Mouse (Mus musculus): ENCODE results near the gene Gm49337. TPM values are rescaled to one million over a fixed set of nuclear protein-coding genes. Genes with fewer than 3 reads are reported as not detected.

Gm49337 gene
- not detected in 2 replicates for polyA plus RNA-seq (2012; ENCODE audit: low replicate concordance)

DNA sequence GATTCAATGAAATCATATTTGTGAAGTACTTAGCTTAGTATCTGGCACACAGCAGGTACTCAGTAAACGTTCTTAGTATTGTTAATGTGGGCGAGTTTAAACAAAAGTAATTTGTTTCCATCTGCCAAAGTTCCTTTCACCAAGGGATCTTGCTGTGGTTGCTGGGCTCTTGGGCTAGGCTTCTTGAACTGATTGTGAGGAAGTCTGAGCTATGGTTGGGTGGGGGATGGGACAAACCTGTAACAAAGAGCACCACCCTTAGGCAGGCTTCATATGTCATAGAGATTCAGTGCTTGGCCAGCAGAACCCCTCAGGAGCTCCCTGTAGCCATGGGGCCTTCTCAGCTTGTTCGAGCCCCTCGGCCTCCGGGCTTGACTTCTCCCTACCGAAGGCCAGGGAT, at the start of gene Gm49337, which contains the start of gene 1700042G07Rik:
Gene Gm49337 (plus strand): TSS at position 313 of the 400 bp plus-strand sequence.
Gene 1700042G07Rik (plus strand): TSS at position 301 of the 400 bp plus-strand sequence.

DNA sequence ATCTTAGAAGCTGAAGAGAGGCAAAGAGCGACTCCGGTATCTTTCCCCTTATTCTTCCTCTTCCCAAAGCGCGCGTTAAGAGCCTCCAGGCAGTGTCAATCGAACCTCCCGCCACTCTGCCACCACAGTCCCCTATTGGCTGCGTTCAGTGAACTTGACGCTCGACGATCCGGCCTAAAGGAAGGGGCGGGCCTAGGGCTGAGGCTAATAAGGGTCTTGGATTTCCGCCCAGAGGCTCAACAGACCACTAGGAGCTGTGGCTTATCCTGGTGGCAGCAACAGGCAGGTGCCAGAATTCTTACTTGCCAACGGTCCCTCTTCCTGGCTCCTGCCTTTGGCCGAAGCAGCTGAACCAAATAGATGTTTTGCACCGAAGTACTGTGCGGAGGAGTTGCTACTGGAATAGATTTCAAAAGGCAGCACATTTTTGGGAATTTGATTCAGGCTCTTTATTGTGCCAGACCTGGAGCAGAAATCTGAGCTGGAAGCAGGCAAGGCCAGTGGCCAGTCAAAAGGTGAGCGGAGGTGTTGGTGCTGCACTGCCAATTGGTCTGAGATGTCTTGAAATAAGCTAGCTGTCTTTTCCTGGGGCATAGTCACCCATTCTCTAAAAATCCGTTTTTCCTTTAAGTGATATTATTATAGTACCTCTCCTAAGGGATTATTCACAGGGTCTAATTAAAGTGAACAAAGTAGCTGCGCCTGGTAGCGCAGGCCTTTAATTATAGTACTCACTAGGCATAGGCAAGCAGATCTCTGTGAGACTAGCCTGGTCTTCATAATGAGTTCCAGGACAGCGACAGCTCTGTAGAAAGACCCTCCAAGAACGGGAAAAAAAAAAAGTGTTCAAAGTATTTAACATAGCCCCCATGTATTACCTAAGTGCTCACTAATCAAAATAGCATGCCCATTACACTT, 49.3 kb upstream of the Gm49337 start, which contains the start of the genes Rad54l and Pomgnt1:
Gene Rad54l (minus strand): TSS at position 89 of the 918 bp plus-strand sequence.
Gene Pomgnt1 (plus strand): TSS at position 239 of the 918 bp plus-strand sequence.

DNA sequence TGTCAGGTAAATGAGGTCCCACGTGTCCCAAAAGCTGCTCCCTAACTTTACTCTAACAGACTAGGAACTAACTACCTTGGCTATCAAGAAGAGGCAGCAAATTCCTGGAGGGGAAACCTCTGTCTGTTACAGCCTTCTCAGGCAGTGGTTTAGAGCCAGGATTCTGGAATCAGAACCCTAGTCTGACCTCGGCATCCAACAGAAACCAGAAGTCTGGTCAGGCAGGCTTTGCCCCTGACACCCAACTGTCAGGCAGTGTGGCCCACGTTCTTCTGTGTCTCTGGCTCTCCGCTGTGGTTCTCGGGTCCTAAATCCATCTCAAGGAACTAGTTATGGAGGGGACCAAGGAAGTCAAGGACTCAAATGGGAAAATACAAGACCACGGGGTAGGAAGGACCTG, 21.9 kb upstream of the Gm49337 start, which contains the start of gene Lurap1:
Gene Lurap1 (minus strand): TSS at position 101 of the 400 bp plus-strand sequence.

DNA sequence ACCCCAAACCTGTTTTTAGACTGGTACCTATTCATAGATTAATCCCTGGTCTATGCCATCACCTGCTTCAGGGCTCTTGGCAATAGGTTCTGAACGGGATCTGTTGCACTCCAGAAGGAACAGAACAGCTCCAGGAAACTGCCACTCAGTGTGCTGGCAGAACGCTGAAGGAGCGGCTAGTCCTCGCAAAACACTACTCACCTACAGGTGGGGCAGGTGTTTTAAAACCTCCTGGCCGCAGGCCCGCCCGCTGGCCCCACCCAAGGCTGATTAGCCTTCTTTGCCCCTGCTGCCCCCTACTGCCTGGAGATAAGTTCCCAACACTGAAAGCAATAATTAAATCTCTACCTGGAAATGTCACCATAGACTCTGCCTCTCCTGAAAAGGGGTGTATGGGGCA, 5.8 kb upstream of the Gm49337 start, which contains the start of gene Tspan1:
Gene Tspan1 (minus strand): TSS at position 198 of the 400 bp plus-strand sequence.

DNA sequence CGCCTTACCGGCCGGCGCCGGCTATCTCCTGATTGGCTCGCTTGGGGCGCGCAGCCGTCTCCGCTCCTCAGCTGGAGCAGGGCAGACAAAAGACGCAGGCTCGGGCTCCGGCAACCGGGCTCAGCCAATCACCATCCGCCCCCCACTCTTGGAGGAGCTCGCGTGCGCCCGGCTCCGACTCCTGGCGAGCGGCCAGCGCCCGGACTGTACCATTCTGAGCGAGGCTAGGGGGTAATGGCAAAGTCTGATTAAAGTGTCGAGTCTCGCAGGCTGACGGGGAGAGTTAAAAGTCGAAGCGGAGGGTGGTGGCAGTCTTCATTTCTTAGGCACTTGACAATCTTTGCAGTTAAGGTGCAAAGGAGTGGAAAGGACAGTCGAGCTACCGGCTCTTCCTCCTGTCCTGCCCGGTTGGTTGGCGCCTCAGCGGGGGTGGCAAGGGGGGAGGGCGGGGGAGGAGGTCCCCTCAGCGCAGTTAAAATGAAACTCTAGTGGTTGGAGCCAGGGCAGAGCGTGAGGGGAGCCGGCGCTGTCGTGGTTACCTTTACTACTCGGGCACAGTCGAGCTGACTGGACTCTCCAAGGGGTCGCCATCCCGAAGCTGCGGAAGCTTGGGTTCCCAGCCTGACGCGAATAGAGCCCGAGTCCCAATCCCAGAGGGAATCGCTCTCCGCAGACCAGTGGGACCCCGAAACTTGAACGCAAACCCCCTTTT, 48.1 kb downstream of the Gm49337 start, which contains the start of gene Pik3r3:
Gene Pik3r3 (plus strand): TSS at position 479 of the 712 bp plus-strand sequence.

Other genes starting within 250 kb of the Gm49337 start
- not detected in 2 replicates for gene Dmbx1, start 233.5 kb upstream of the Gm49337 start, polyA plus RNA-seq (2012; ENCODE audit: low replicate concordance)
- 7.7 and 12.1 TPM in 2 replicates for gene Faah, start 155.5 kb upstream of the Gm49337 start, polyA plus RNA-seq (2012; ENCODE audit: low replicate concordance)
- gene Nsun4, start 119.5 kb upstream of the Gm49337 start, polyA plus RNA-seq (2012; ENCODE audit: low replicate concordance): 0.11 and 0.38 TPM in 2 replicates
- 12.3 and 45.2 TPM in 2 replicates for gene Uqcrh, start 98.3 kb upstream of the Gm49337 start, polyA plus RNA-seq (2012; ENCODE audit: low replicate concordance)
- 30.1 and 62.6 TPM in 2 replicates for gene Lrrc41, start 98.1 kb upstream of the Gm49337 start, polyA plus RNA-seq (2012; ENCODE audit: low replicate concordance)
- gene Rad54l, start 49.7 kb upstream of the Gm49337 start, polyA plus RNA-seq (2012; ENCODE audit: low replicate concordance): 0.79 and 1.8 TPM in 2 replicates
- gene Pomgnt1, start 49.5 kb upstream of the Gm49337 start, polyA plus RNA-seq (2012; ENCODE audit: low replicate concordance): 4.2 and 8.7 TPM in 2 replicates
- gene Lurap1, start 22.0 kb upstream of the Gm49337 start, polyA plus RNA-seq (2012; ENCODE audit: low replicate concordance): 0.19 and 0.41 TPM in 2 replicates
- not detected in 2 replicates for gene Tspan1, start 5.8 kb upstream of the Gm49337 start, polyA plus RNA-seq (2012; ENCODE audit: low replicate concordance)
- not detected in 2 replicates for gene 1700042G07Rik, start within 50 bp of the Gm49337 start, polyA plus RNA-seq (2012; ENCODE audit: low replicate concordance)
- gene Pik3r3, start 48.2 kb downstream of the Gm49337 start, polyA plus RNA-seq (2012; ENCODE audit: low replicate concordance): 1.3 and 3.1 TPM in 2 replicates